Comparison of ENCODE assay signal across 11 mouse cellular contexts in genomic region chr12:86690700-86691485, GRCm38 (mm10). TPM values are rescaled to one million over a fixed set of nuclear protein-coding genes. Genes with fewer than 3 reads are reported as not detected.
DNase-seq lines count a peak whose midpoint lies in the region; ATAC-seq and TF ChIP-seq lines count a peak whose summit lies in the region.
"Had no signal": no experiment of that assay in that cellular context is flagged by ENCODE, and none has a peak within 500 bp of the region (broad histone marks: within the 10 kb centered on the region; RNA-seq: fewer than 3 reads in every experiment).

No protein-coding gene starts in this region.

- peak; percentile 32 for DNase-seq in hindbrain, postnatal 0 days (ENCODE audit: low spot score)
- DNase-seq in midbrain, postnatal 0 days (ENCODE audit: low spot score) = no peak
- no peak for DNase-seq in frontal cortex, postnatal 36 days (ENCODE audit: low spot score in 2 of 2)
- DNase-seq: kidney, adult 2 months had no signal

- 62% methylated on average over 12 of the region's 12 CpGs for WGBS in hindbrain, postnatal 0 days
- 78% methylated on average over 12 of the region's 12 CpGs for WGBS in hindbrain, embryonic 13.5 days
- 65% methylated on average over 12 of the region's 12 CpGs for WGBS in heart, embryonic 16.5 days
- 79% methylated on average over 12 of the region's 12 CpGs for WGBS in midbrain, postnatal 0 days

- H3K9me3 ChIP-seq in hindbrain, postnatal 0 days (ENCODE audit: low read length) = no peaks in the 10 kb centered on the region
- no peaks in the 10 kb centered on the region for H3K9me3 ChIP-seq in hindbrain, embryonic 13.5 days
- H3K9me3 ChIP-seq in megakaryocyte, embryonic 14.5 days = no peaks in the 10 kb centered on the region
- H3K9me3 ChIP-seq in heart, embryonic 16.5 days (replicated peaks; ENCODE audit: control insufficient read depth, low read length) = no peaks in the 10 kb centered on the region
- H3K9me3 ChIP-seq in midbrain, postnatal 0 days (ENCODE audit: low read length) = no peaks in the 10 kb centered on the region

- H3K4me3 ChIP-seq in hindbrain, postnatal 0 days (ENCODE audit: low read length) = no peak overlapping the region
- H3K4me3 ChIP-seq in hindbrain, embryonic 13.5 days = no peak overlapping the region
- H3K4me3 ChIP-seq in megakaryocyte, embryonic 14.5 days (replicated peaks) = peak overlapping the region; percentile 58
- H3K4me3 ChIP-seq in heart, embryonic 16.5 days (ENCODE audit: low read length) = no peak overlapping the region
- no peak overlapping the region for H3K4me3 ChIP-seq in midbrain, postnatal 0 days (ENCODE audit: low read depth, low read length)
- H3K4me3 ChIP-seq: erythroblast, embryonic 14.5 days had no signal

- H3K36me3 ChIP-seq in hindbrain, postnatal 0 days (ENCODE audit: insufficient read depth, low read length) = peaks cover 28% of the 10 kb centered on the region; the same call in 1 of the 2 replicates
- H3K36me3 ChIP-seq in hindbrain, embryonic 13.5 days = peaks cover 97% of the 10 kb centered on the region
- peaks cover 87% of the 10 kb centered on the region for H3K36me3 ChIP-seq in megakaryocyte, embryonic 14.5 days (replicated peaks; ENCODE audit: low read length)
- 0 out of 2 replicates have a peak, but pooled peaks cover 4% of the 10 kb centered on the region for H3K36me3 ChIP-seq in heart, embryonic 16.5 days (ENCODE audit: control insufficient read depth, insufficient read depth)
- peaks cover 70% of the 10 kb centered on the region for H3K36me3 ChIP-seq in midbrain, postnatal 0 days (ENCODE audit: insufficient read depth, low read length)

- no peak for ATAC-seq in hindbrain, postnatal 0 days
- ATAC-seq in hindbrain, embryonic 13.5 days (ENCODE audit: low FRiP score) = no peak
- ATAC-seq in megakaryocyte, adult 5-6 weeks (ENCODE audit: poor library complexity, severe bottlenecking) = no peak
- ATAC-seq in heart, embryonic 16.5 days (replicated peaks; ENCODE audit: extremely low read depth, insufficient read depth, low FRiP score) = no peak; the same call in 1 of the 2 replicates
- no peak for ATAC-seq in midbrain, postnatal 0 days (ENCODE audit: low FRiP score)

- no peak overlapping the region for H3K4me2 ChIP-seq in hindbrain, postnatal 0 days (ENCODE audit: low read depth, low read length)
- H3K4me2 ChIP-seq in hindbrain, embryonic 13.5 days = no peak overlapping the region
- H3K4me2 ChIP-seq in heart, embryonic 16.5 days (ENCODE audit: low read depth, low read length) = no peak overlapping the region
- H3K4me2 ChIP-seq in midbrain, postnatal 0 days (ENCODE audit: low read depth, low read length, poor library complexity, severe bottlenecking) = no peak overlapping the region

- no peak overlapping the region for H3K9ac ChIP-seq in hindbrain, postnatal 0 days (replicated peaks; ENCODE audit: low read length)
- no peak overlapping the region for H3K9ac ChIP-seq in hindbrain, embryonic 13.5 days
- H3K9ac ChIP-seq in heart, embryonic 16.5 days (ENCODE audit: low read length) = no peak overlapping the region
- H3K9ac ChIP-seq in midbrain, postnatal 0 days (replicated peaks; ENCODE audit: low read length, poor library complexity, severe bottlenecking) = no peak overlapping the region

- no peak for TF ChIP-seq CTCF in hindbrain, postnatal 0 days (IDR thresholded peaks at IDR 0.05; ENCODE audit: low read depth)
- no peak for TF ChIP-seq CTCF in midbrain, postnatal 0 days (IDR thresholded peaks at IDR 0.05)

- peak overlapping the region; percentile 56; the same call in 1 of the 2 replicates for H3K27ac ChIP-seq in hindbrain, postnatal 0 days
- no peak overlapping the region for H3K27ac ChIP-seq in hindbrain, embryonic 13.5 days
- peak overlapping the region; percentile 72 for H3K27ac ChIP-seq in heart, embryonic 16.5 days (ENCODE audit: low read length)
- 0 out of 2 replicates have a peak overlapping the region, but pooled peaks have one; percentile 26 for H3K27ac ChIP-seq in midbrain, postnatal 0 days (ENCODE audit: low read depth, low read length)

- peaks cover 9% of the 10 kb centered on the region; the same call in 1 of the 2 replicates for H3K4me1 ChIP-seq in hindbrain, postnatal 0 days (ENCODE audit: insufficient read depth, low read length)
- peaks cover 13% of the 10 kb centered on the region for H3K4me1 ChIP-seq in hindbrain, embryonic 13.5 days (replicated peaks)
- H3K4me1 ChIP-seq in megakaryocyte, embryonic 14.5 days = peaks cover 100% of the 10 kb centered on the region
- H3K4me1 ChIP-seq in heart, embryonic 16.5 days (ENCODE audit: control insufficient read depth, insufficient read depth, low read length) = peaks cover 22% of the 10 kb centered on the region
- peaks cover 2% of the 10 kb centered on the region; the same call in 1 of the 2 replicates for H3K4me1 ChIP-seq in midbrain, postnatal 0 days (ENCODE audit: insufficient read depth, low read length)

- no peaks in the 10 kb centered on the region for H3K27me3 ChIP-seq in hindbrain, postnatal 0 days (ENCODE audit: insufficient read depth, low read length)
- no peaks in the 10 kb centered on the region for H3K27me3 ChIP-seq in hindbrain, embryonic 13.5 days
- H3K27me3 ChIP-seq in megakaryocyte, embryonic 14.5 days (replicated peaks) = no peaks in the 10 kb centered on the region
- H3K27me3 ChIP-seq in heart, embryonic 16.5 days (ENCODE audit: control insufficient read depth, insufficient read depth, low read length) = no peaks in the 10 kb centered on the region
- no peaks in the 10 kb centered on the region for H3K27me3 ChIP-seq in midbrain, postnatal 0 days (ENCODE audit: insufficient read depth, low read length)

RNA-seq across cellular contexts. Expression of gene Vash1, which starts 12.4 kb away (rescaled TPM):
- 109 and 114 TPM in 2 replicates for total RNA-seq in hindbrain, postnatal 0 days (2014; rRNA removed)
- 25.0 and 26.5 TPM in 2 replicates for polyA plus RNA-seq in hindbrain, postnatal 0 days (2015; fragmentation: Nextera tagmentation; extraction: Ambion mirVana)
- 35.1 TPM in 2 replicates for polyA plus RNA-seq in hindbrain, embryonic 13.5 days (2015; fragmentation: Nextera tagmentation; extraction: Ambion mirVana)
- 52.4 and 71.7 TPM in 2 replicates for polyA plus RNA-seq in megakaryocyte, embryonic 14.5 days (2012; ENCODE audit: insufficient read depth, low replicate concordance)
- total RNA-seq in megakaryocyte, adult 5-6 weeks (2015) = not detected in 2 replicates
- 0.16 TPM in 1 of 2 replicates, not detected in the other for total RNA-seq in megakaryocyte, adult 5-6 weeks (2017)
- polyA plus RNA-seq in heart, embryonic 16.5 days (2015; fragmentation: Nextera tagmentation; extraction: Ambion mirVana) = 8.9 and 11.0 TPM in 2 replicates
- 84.3 and 89.4 TPM in 2 replicates for total RNA-seq in midbrain, postnatal 0 days (2014; rRNA removed)
- 20.3 and 25.4 TPM in 2 replicates for polyA plus RNA-seq in midbrain, postnatal 0 days (2015; fragmentation: Nextera tagmentation; extraction: Ambion mirVana)
- polyA plus RNA-seq: erythroblast, embryonic 14.5 days had no signal

RNA-seq across cellular contexts. Expression of gene Angel1, which starts 35.4 kb away (rescaled TPM):
- total RNA-seq in hindbrain, postnatal 0 days (2014; rRNA removed) = 5.8 and 10.0 TPM in 2 replicates
- polyA plus RNA-seq in hindbrain, postnatal 0 days (2015; fragmentation: Nextera tagmentation; extraction: Ambion mirVana) = 9.1 and 9.3 TPM in 2 replicates
- 12.6 TPM in 2 replicates for polyA plus RNA-seq in hindbrain, embryonic 13.5 days (2015; fragmentation: Nextera tagmentation; extraction: Ambion mirVana)
- 1.2 and 3.2 TPM in 2 replicates for polyA plus RNA-seq in megakaryocyte, embryonic 14.5 days (2012; ENCODE audit: insufficient read depth, low replicate concordance)
- 0.22 and 1.1 TPM in 2 replicates for total RNA-seq in megakaryocyte, adult 5-6 weeks (2015)
- 0.37 and 0.66 TPM in 2 replicates for total RNA-seq in megakaryocyte, adult 5-6 weeks (2017)
- 7.9 and 9.4 TPM in 2 replicates for polyA plus RNA-seq in heart, embryonic 16.5 days (2015; fragmentation: Nextera tagmentation; extraction: Ambion mirVana)
- 6.3 and 12.4 TPM in 2 replicates for total RNA-seq in midbrain, postnatal 0 days (2014; rRNA removed)
- polyA plus RNA-seq in midbrain, postnatal 0 days (2015; fragmentation: Nextera tagmentation; extraction: Ambion mirVana) = 8.6 and 9.3 TPM in 2 replicates

RNA-seq across cellular contexts. Expression of gene Lrrc74a, which starts 43.3 kb away (rescaled TPM):
- not detected in 2 replicates for total RNA-seq in hindbrain, postnatal 0 days (2014; rRNA removed)
- polyA plus RNA-seq in hindbrain, postnatal 0 days (2015; fragmentation: Nextera tagmentation; extraction: Ambion mirVana) = not detected in 2 replicates
- polyA plus RNA-seq in hindbrain, embryonic 13.5 days (2015; fragmentation: Nextera tagmentation; extraction: Ambion mirVana) = not detected in 2 replicates
- polyA plus RNA-seq in megakaryocyte, embryonic 14.5 days (2012; ENCODE audit: insufficient read depth, low replicate concordance) = not detected in 2 replicates
- not detected in 2 replicates for total RNA-seq in megakaryocyte, adult 5-6 weeks (2015)
- not detected in 2 replicates for total RNA-seq in megakaryocyte, adult 5-6 weeks (2017)
- polyA plus RNA-seq in heart, embryonic 16.5 days (2015; fragmentation: Nextera tagmentation; extraction: Ambion mirVana) = not detected in 2 replicates
- total RNA-seq in midbrain, postnatal 0 days (2014; rRNA removed) = not detected in 2 replicates
- polyA plus RNA-seq in midbrain, postnatal 0 days (2015; fragmentation: Nextera tagmentation; extraction: Ambion mirVana) = not detected in 2 replicates
- total RNA-seq: gastrocnemius, adult 8-10 months; left cerebral cortex, adult 8-10 months had no signal
- polyA plus RNA-seq: erythroblast, embryonic 14.5 days; kidney, adult 2 months had no signal
